Mouse (Mus musculus) spleen, adult 2 months (tissue): ENCODE data around the gene Grin3a.

Experiments
- CTCF ChIP-seq: fragments of 200-500 bp; IDR thresholded peaks from 2 replicates; pipeline ENCODE4 v1.5.1; 2011; ENCODE audit warnings: mild to moderate bottlenecking, inconsistent platforms; ENCODE audit not compliant: insufficient read depth, insufficient read length, insufficient replicate concordance; ENCODE audit errors: extremely low read depth
- POLR2A ChIP-seq: fragments of 200-500 bp; IDR thresholded peaks from 2 replicates; pipeline ENCODE4 v1.6.1; 2011; ENCODE audit warnings: low read depth, low read length, inconsistent platforms

- no peak for TF ChIP-seq CTCF
- no peak for TF ChIP-seq POLR2A
These were observed 165.2 kb downstream of the Grin3a start for GRCm38 (mm10) chr4:49680171-49680875.
